Mouse (Mus musculus): ENCODE data around the gene Eef1akmt3. TPM values are rescaled to one million over a fixed set of nuclear protein-coding genes. Genes with fewer than 3 reads are reported as not detected.

The Eef1akmt3 gene
- total and polyA plus RNA-seq, 2 experiments from 2014 or later: 0.16 TPM; not detected in 1

GRCm38 (mm10) chr10:127043187-127043586, 1.9 kb upstream of the Eef1akmt3 start:
- H3K9ac ChIP-seq (replicated peaks; ENCODE audit: low read length, poor library complexity, severe bottlenecking): no peak overlapping the region
- ATAC-seq (ENCODE audit: low FRiP score) (no peak), DNase-seq (ENCODE audit: low spot score) (no peak)
- no peaks in the 10 kb centered on the region for H3K36me3 ChIP-seq (ENCODE audit: insufficient read depth, low read length)
- no peak for TF ChIP-seq CTCF (IDR thresholded peaks at IDR 0.05)
- H3K4me3 ChIP-seq (ENCODE audit: low read depth, low read length): no peak overlapping the region
- H3K27ac ChIP-seq (ENCODE audit: low read depth, low read length): no peak overlapping the region
- H3K9me3 ChIP-seq (ENCODE audit: low read length): no peaks in the 10 kb centered on the region
- no peak overlapping the region for H3K4me2 ChIP-seq (ENCODE audit: low read depth, low read length, poor library complexity, severe bottlenecking)
- H3K27me3 ChIP-seq (ENCODE audit: insufficient read depth, low read length): peaks cover 11% of the 10 kb centered on the region
- WGBS: 51% methylated on average over 6 of the region's 6 CpGs
- no peaks in the 10 kb centered on the region; the same call in 1 of the 2 replicates for H3K4me1 ChIP-seq (ENCODE audit: insufficient read depth, low read length)

DNA sequence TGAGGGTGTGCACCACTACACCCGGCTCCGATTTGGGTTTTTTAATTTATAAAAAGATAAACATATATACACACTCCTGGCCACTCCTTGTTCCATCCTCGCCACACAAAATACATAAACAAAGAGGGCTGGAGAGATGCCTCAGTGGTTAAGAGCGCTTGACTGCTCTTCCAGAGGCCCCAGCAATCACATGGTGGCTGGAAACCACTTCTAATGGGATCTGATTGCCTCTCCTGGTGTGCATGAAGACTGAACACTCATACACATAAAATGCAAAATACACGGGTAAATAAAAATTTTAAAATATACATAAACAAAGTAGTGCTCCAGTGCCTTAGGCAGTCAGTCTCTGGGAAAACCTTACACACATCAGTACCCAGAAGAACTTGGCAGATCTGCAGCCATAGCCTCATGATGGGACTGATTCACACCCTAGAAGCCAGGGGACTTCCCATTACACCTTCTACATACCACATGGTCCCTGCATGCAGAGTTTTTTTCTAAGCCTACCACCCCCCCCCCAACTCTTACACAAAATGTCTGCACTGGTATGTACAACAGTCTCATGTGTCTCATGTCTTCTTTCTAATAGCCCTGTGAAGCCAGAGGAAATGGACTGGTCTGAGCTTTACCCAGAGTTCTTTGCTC, 1.3 kb upstream of the Eef1akmt3 start:
- Histone ChIP-seq H3K9me3 (ENCODE audit: low read length) (no peaks in the 10 kb centered on the region), H3K4me2 (ENCODE audit: low read depth, low read length, poor library complexity, severe bottlenecking) (peak overlapping the region; percentile 94), H3K27ac (ENCODE audit: low read depth, low read length) (no peak overlapping the region), H3K27me3 (ENCODE audit: insufficient read depth, low read length) (peaks cover 5% of the 10 kb centered on the region; the same call in 1 of the 2 replicates), H3K36me3 (ENCODE audit: insufficient read depth, low read length) (no peaks in the 10 kb centered on the region), H3K4me1 (ENCODE audit: insufficient read depth, low read length) (no peaks in the 10 kb centered on the region; the same call in 1 of the 2 replicates), H3K4me3 (ENCODE audit: low read depth, low read length) (peak overlapping the region; percentile 79), H3K9ac (replicated peaks; ENCODE audit: low read length, poor library complexity, severe bottlenecking) (0 out of 2 replicates have a peak overlapping the region, but pooled peaks have one; percentile 71)
- DNase-seq (ENCODE audit: low spot score) (no peak), ATAC-seq (ENCODE audit: low FRiP score) (no peak)
- WGBS: 18% methylated on average over 5 of the region's 5 CpGs
- no peak for TF ChIP-seq CTCF (IDR thresholded peaks at IDR 0.05)

DNA sequence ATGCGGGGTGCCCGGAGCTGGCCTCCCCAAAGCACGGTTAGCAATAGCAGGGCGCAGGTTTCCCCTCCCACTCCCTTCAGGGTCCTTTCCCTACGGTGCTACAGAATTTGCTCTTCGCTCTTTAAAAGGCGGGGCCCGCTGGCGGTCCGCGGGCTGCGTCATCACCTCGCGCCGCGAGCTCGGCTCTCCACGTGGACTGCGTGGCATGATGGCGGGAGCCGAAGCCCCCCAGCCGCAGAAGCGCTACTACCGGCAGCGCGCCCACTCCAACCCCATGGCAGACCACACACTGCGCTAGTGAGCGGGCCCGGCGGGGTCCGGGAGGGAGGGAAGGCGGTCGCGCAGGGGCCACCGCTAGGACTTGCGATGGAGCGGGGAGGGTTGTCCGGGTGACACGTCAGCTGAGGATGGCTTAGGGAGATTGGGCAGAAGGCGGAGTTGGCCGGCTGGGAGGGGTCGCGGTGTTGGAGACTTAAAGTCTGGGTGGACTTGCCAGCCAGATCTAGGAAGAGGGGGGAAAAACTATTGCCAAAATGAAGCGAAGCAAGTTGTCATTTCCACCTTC, 543 bp upstream of the Eef1akmt3 start:
- TF ChIP-seq CTCF (IDR thresholded peaks at IDR 0.05): no peak
- DNase-seq (ENCODE audit: low spot score): peak; percentile 94
- no peaks in the 10 kb centered on the region; the same call in 1 of the 2 replicates for H3K4me1 ChIP-seq (ENCODE audit: insufficient read depth, low read length)
- peak overlapping the region; percentile 94 for H3K4me2 ChIP-seq (ENCODE audit: low read depth, low read length, poor library complexity, severe bottlenecking)
- peak overlapping the region; percentile 39; the same call in 1 of the 2 replicates for H3K27ac ChIP-seq (ENCODE audit: low read depth, low read length)
- peak overlapping the region; percentile 71 for H3K9ac ChIP-seq (replicated peaks; ENCODE audit: low read length, poor library complexity, severe bottlenecking)
- WGBS: under 1% methylated on average over 44 of the region's 44 CpGs
- 0 out of 2 replicates have a peak, but pooled peaks cover 4% of the 10 kb centered on the region for H3K27me3 ChIP-seq (ENCODE audit: insufficient read depth, low read length)
- H3K9me3 ChIP-seq (ENCODE audit: low read length): no peaks in the 10 kb centered on the region
- no peaks in the 10 kb centered on the region for H3K36me3 ChIP-seq (ENCODE audit: insufficient read depth, low read length)
- ATAC-seq (ENCODE audit: low FRiP score): peak; percentile 80
- H3K4me3 ChIP-seq (ENCODE audit: low read depth, low read length): peak overlapping the region; percentile 79

- Histone ChIP-seq H3K9ac (replicated peaks; ENCODE audit: low read length, poor library complexity, severe bottlenecking) (peak overlapping the region; percentile 71), H3K9me3 (ENCODE audit: low read length) (no peaks in the 10 kb centered on the region), H3K27ac (ENCODE audit: low read depth, low read length) (no peak overlapping the region), H3K4me1 (ENCODE audit: insufficient read depth, low read length) (no peaks in the 10 kb centered on the region; the same call in 1 of the 2 replicates), H3K36me3 (ENCODE audit: insufficient read depth, low read length) (no peaks in the 10 kb centered on the region), H3K4me2 (ENCODE audit: low read depth, low read length, poor library complexity, severe bottlenecking) (peak overlapping the region; percentile 94), H3K27me3 (ENCODE audit: insufficient read depth, low read length) (0 out of 2 replicates have a peak, but pooled peaks cover 4% of the 10 kb centered on the region), H3K4me3 (ENCODE audit: low read depth, low read length) (peak overlapping the region; percentile 79)
- ATAC-seq (ENCODE audit: low FRiP score) (peak; percentile 39), DNase-seq (ENCODE audit: low spot score) (no peak)
- no peak for TF ChIP-seq CTCF (IDR thresholded peaks at IDR 0.05)
- 1% methylated on average over 20 of the region's 20 CpGs for WGBS
These were observed 621 bp downstream of the Eef1akmt3 start for GRCm38 (mm10) chr10:127040569-127041214.

DNA sequence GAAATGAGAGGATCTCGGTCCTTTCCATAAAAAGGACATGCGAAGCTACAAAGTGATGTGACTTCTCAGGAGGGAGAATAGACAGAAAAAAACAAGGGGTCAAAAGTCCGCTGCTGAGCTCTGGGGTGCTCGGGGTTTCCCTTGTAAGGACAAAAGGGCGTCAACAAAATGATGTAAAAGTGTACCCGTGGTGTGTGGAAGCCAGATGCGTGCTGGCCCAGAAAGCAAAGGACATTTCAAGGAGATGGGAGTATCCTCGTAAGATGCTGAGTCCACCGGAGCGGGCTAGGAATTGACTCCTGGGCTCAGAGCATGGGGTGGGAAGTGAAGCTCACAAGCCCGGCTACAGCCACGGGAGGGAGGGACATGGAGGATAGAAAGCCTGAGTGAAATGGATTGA, 3.7 kb downstream of the Eef1akmt3 start:
- H3K4me3 ChIP-seq (ENCODE audit: low read depth, low read length): no peak overlapping the region
- no peaks in the 10 kb centered on the region for H3K9me3 ChIP-seq (ENCODE audit: low read length)
- DNase-seq (ENCODE audit: low spot score): no peak
- 71% methylated on average over 12 of the region's 12 CpGs for WGBS
- no peak for TF ChIP-seq CTCF (IDR thresholded peaks at IDR 0.05)
- 0 out of 2 replicates have a peak, but pooled peaks cover 4% of the 10 kb centered on the region for H3K27me3 ChIP-seq (ENCODE audit: insufficient read depth, low read length)
- H3K36me3 ChIP-seq (ENCODE audit: insufficient read depth, low read length): no peaks in the 10 kb centered on the region
- no peak overlapping the region for H3K4me2 ChIP-seq (ENCODE audit: low read depth, low read length, poor library complexity, severe bottlenecking)
- H3K27ac ChIP-seq (ENCODE audit: low read depth, low read length): no peak overlapping the region
- H3K4me1 ChIP-seq (ENCODE audit: insufficient read depth, low read length): no peaks in the 10 kb centered on the region; the same call in 1 of the 2 replicates
- H3K9ac ChIP-seq (replicated peaks; ENCODE audit: low read length, poor library complexity, severe bottlenecking): no peak overlapping the region
- ATAC-seq (ENCODE audit: low FRiP score): no peak
